Mouse (Mus musculus) limb, embryonic 15.5 days (tissue): ENCODE data around the gene Uba1y. TPM values are rescaled to one million over a fixed set of nuclear protein-coding genes. Genes with fewer than 3 reads are reported as not detected.
"Not testable (repeated sequence)": the region's sequence is repeated elsewhere in the genome, so short reads cannot be mapped to it uniquely, and the experiment has no call there.

ENCODE experiments used
- ATAC-seq: fragments of 200-750 bp; cut with Nextera tagmentation; 2 replicates; pipeline ENCODE4 v1.8.0; 2017; ENCODE audit warnings: low read depth, moderate TSS enrichment; ENCODE audit not compliant: insufficient number of reproducible peaks, low FRiP score, low TSS enrichment
- H3K27ac ChIP-seq: fragments of 300-500 bp; sonication (generic); 2 replicates; pipeline ENCODE4 v1.5.1; 2015; ENCODE audit warnings: moderate library complexity, mild to moderate bottlenecking, inconsistent platforms
- H3K27me3 ChIP-seq: fragments of 300-500 bp; sonication (generic); 2 replicates; pipeline ENCODE4 v1.6.1; 2015; ENCODE audit warnings: inconsistent platforms
- H3K36me3 ChIP-seq: fragments of 300-500 bp; sonication (generic); 2 replicates; pipeline ENCODE4 v1.6.1; 2015; ENCODE audit warnings: inconsistent platforms
- H3K4me1 ChIP-seq: fragments of 300-500 bp; sonication (generic); 2 replicates; pipeline ENCODE4 v1.6.1; 2015; ENCODE audit warnings: inconsistent platforms
- H3K4me2 ChIP-seq: fragments of 300-500 bp; sonication (generic); 2 replicates; pipeline ENCODE4 v1.6.1; 2015; ENCODE audit warnings: mild to moderate bottlenecking, inconsistent platforms
- H3K4me3 ChIP-seq: fragments of 300-500 bp; sonication (generic); 2 replicates; pipeline ENCODE4 v1.5.1; 2015; ENCODE audit warnings: mild to moderate bottlenecking, inconsistent platforms
- H3K9ac ChIP-seq: fragments of 300-500 bp; sonication (generic); 2 replicates; pipeline ENCODE4 v1.6.1; 2015; ENCODE audit warnings: inconsistent platforms
- H3K9me3 ChIP-seq: fragments of 300-500 bp; sonication (generic); 2 replicates; pipeline ENCODE4 v1.6.1; 2016; ENCODE audit warnings: inconsistent platforms
- WGBS: fragments of 180-500 bp; shearing (Covaris S2); methylation state at CpG from one replicate; pipeline ENCODE4 v1.1.7; 2015; 5-methylcytosine and 5-hydroxymethylcytosine counted together
- polyA plus RNA-seq: library from polyadenylated mRNA; unstranded; fragments of >200 nt; fragmentation: Nextera tagmentation; extraction: Ambion mirVana; gene quantifications from 2 replicates; pipeline ENCODE4 v1.2.1, GENCODE M21; 2015

The Uba1y gene
- not detected in 2 replicates for polyA plus RNA-seq

GRCm38 (mm10) chrY:818396-818795, at the start of gene Uba1y:
Gene Uba1y (plus strand): TSS chrY:818649.
- Histone ChIP-seq H3K27ac (no peak within 1 kb of the TSS), H3K9ac (no peak within 1 kb of the TSS), H3K4me2 (no peak within 1 kb of the TSS), H3K4me1 (no peaks in the 10 kb centered on the region), H3K27me3 (no peaks in the 10 kb centered on the region), H3K36me3 (no peaks in the 10 kb centered on the region), H3K9me3 (no peaks in the 10 kb centered on the region), H3K4me3 (no peak within 1 kb of the TSS)
- no peak for ATAC-seq
- WGBS, result 87% methylated on average over 10 of the region's 15 CpGs

GRCm38 (mm10) chrY:797309-797708, 21.1 kb upstream of the Uba1y start, which contains the start of gene Zfy1:
Gene Zfy1 (minus strand): TSS chrY:797409.
- H3K9ac ChIP-seq, H3K4me3 ChIP-seq, H3K4me2 ChIP-seq, H3K36me3 ChIP-seq, H3K9me3 ChIP-seq, H3K27me3 ChIP-seq, H3K4me1 ChIP-seq, H3K27ac ChIP-seq, ATAC-seq: not testable (repeated sequence)
- WGBS, result 73% methylated on average over 3 of the region's 11 CpGs

GRCm38 (mm10) chrY:808991-809661, 9.3 kb upstream of the Uba1y start:
- Histone ChIP-seq H3K9ac (no peak overlapping the region), H3K36me3 (no peaks in the 10 kb centered on the region), H3K9me3 (no peaks in the 10 kb centered on the region), H3K4me3 (peak overlapping the region; percentile 19), H3K27ac (no peak overlapping the region), H3K27me3 (no peaks in the 10 kb centered on the region), H3K4me2 (peak overlapping the region; percentile 26), H3K4me1 (no peaks in the 10 kb centered on the region)
- 0% methylated on average over 13 of the region's 15 CpGs for WGBS
- no peak for ATAC-seq

- Histone ChIP-seq H3K9me3 (no peaks in the 10 kb centered on the region), H3K4me2 (no peak overlapping the region), H3K4me3 (no peak overlapping the region), H3K4me1 (no peaks in the 10 kb centered on the region), H3K27me3 (no peaks in the 10 kb centered on the region), H3K27ac (no peak overlapping the region), H3K36me3 (no peaks in the 10 kb centered on the region), H3K9ac (no peak overlapping the region)
- no peak for ATAC-seq
These were observed 54.0 kb downstream of the Uba1y start for GRCm38 (mm10) chrY:872404-872803.

GRCm38 (mm10) chrY:872855-873549, 54.6 kb downstream of the Uba1y start:
- Histone ChIP-seq H3K9me3 (no peaks in the 10 kb centered on the region), H3K4me1 (no peaks in the 10 kb centered on the region), H3K27me3 (no peaks in the 10 kb centered on the region), H3K4me2 (no peak overlapping the region), H3K9ac (no peak overlapping the region), H3K36me3 (no peaks in the 10 kb centered on the region), H3K4me3 (no peak overlapping the region), H3K27ac (no peak overlapping the region)
- ATAC-seq, result no peak
- 38% methylated on average over 10 of the region's 18 CpGs for WGBS

Other genes with a start within 250 kb of the Uba1y start
- not detected in 2 replicates for gene Zfy1, start 21.2 kb upstream of the Uba1y start, polyA plus RNA-seq
- 5.5 and 7.1 TPM in 2 replicates for gene Kdm5d, start 79.1 kb downstream of the Uba1y start, polyA plus RNA-seq
- gene Eif2s3y, start 191.9 kb downstream of the Uba1y start, polyA plus RNA-seq, result 21.8 and 23.7 TPM in 2 replicates